ENCODE assay signal across 8 mouse cellular contexts in genomic region chr13:54565594-54566345, GRCm38 (mm10). TPM values are rescaled to one million over a fixed set of nuclear protein-coding genes. Genes with fewer than 3 reads are reported as not detected.
DNase-seq lines count a peak whose midpoint lies in the region; ATAC-seq and TF ChIP-seq lines count a peak whose summit lies in the region.

No protein-coding gene starts in this region.

- WGBS in heart, adult 2 months = 50% methylated on average over 8 of the region's 8 CpGs
- 28% methylated on average over 8 of the region's 8 CpGs for WGBS in kidney, adult 2 months
- 47% methylated on average over 8 of the region's 8 CpGs for WGBS in liver, embryonic 11.5 days
- 38% methylated on average over 8 of the region's 8 CpGs for WGBS in midbrain, embryonic 16.5 days

- peak; percentile 84 for TF ChIP-seq CTCF in heart, adult 2 months (IDR thresholded peaks at IDR 0.05)
- peak; percentile 47 for TF ChIP-seq CTCF in kidney, adult 2 months (conservative IDR thresholded peaks at IDR 0.05; ENCODE audit: insufficient read depth, insufficient read length, low read depth, low read length)

- peak overlapping the region; percentile 82 for H3K4me3 ChIP-seq in heart, adult 2 months
- H3K4me3 ChIP-seq in kidney, adult 2 months (ENCODE audit: insufficient read depth, low read depth, low read length) = peak overlapping the region; percentile 82
- H3K4me3 ChIP-seq in liver, embryonic 11.5 days (ENCODE audit: low read depth, low read length) = peak overlapping the region; percentile 97
- H3K4me3 ChIP-seq in midbrain, embryonic 16.5 days (ENCODE audit: low read depth, low read length) = peak overlapping the region; percentile 94

- no peak for TF ChIP-seq POLR2A in heart, adult 2 months (IDR thresholded peaks at IDR 0.05; ENCODE audit: insufficient read depth, low read depth, low read length)
- TF ChIP-seq POLR2A in kidney, adult 2 months (IDR thresholded peaks at IDR 0.05; ENCODE audit: low read depth, low read length) = no peak

- peaks cover 5% of the 10 kb centered on the region for H3K79me2 ChIP-seq in heart, adult 2 months (replicated peaks; ENCODE audit: control insufficient read depth, insufficient read depth, low read length)

- no peak overlapping the region for H3K9ac ChIP-seq in heart, adult 2 months (ENCODE audit: low read depth, low read length)
- peak overlapping the region; percentile 12 for H3K9ac ChIP-seq in liver, embryonic 11.5 days (ENCODE audit: low read depth, low read length)
- no peak overlapping the region for H3K9ac ChIP-seq in midbrain, embryonic 16.5 days (ENCODE audit: low read depth, low read length)

- H3K27me3 ChIP-seq in heart, adult 2 months (ENCODE audit: control insufficient read depth, insufficient read depth, low read length) = no peaks in the 10 kb centered on the region
- no peaks in the 10 kb centered on the region for H3K27me3 ChIP-seq in kidney, adult 2 months (replicated peaks; ENCODE audit: control insufficient read depth, insufficient read depth, low read length)
- H3K27me3 ChIP-seq in liver, embryonic 11.5 days (replicated peaks; ENCODE audit: control insufficient read depth, insufficient read depth, low read length) = no peaks in the 10 kb centered on the region
- H3K27me3 ChIP-seq in midbrain, embryonic 16.5 days (ENCODE audit: control insufficient read depth, insufficient read depth, low read depth, low read length) = no peaks in the 10 kb centered on the region

- peak overlapping the region; percentile 93 for H3K4me2 ChIP-seq in liver, embryonic 11.5 days
- peak overlapping the region; percentile 95 for H3K4me2 ChIP-seq in midbrain, embryonic 16.5 days (ENCODE audit: low read length)

- peak overlapping the region; percentile 77 for H3K27ac ChIP-seq in heart, adult 2 months
- peak overlapping the region; percentile 74 for H3K27ac ChIP-seq in kidney, adult 2 months (ENCODE audit: insufficient read depth, low read depth, low read length)
- peak overlapping the region; percentile 68 for H3K27ac ChIP-seq in liver, embryonic 11.5 days (ENCODE audit: low read depth, low read length)
- peak overlapping the region; percentile 88 for H3K27ac ChIP-seq in midbrain, embryonic 16.5 days (ENCODE audit: low read length)

- no peaks in the 10 kb centered on the region; the same call in 1 of the 2 replicates for H3K4me1 ChIP-seq in heart, adult 2 months (ENCODE audit: control insufficient read depth, insufficient read depth, low read length)
- peaks cover 24% of the 10 kb centered on the region for H3K4me1 ChIP-seq in kidney, adult 2 months (ENCODE audit: control insufficient read depth, insufficient read depth, low read length)
- peaks cover 6% of the 10 kb centered on the region for H3K4me1 ChIP-seq in liver, embryonic 11.5 days (replicated peaks; ENCODE audit: control insufficient read depth, insufficient read depth, low read length)
- peaks cover 10% of the 10 kb centered on the region for H3K4me1 ChIP-seq in midbrain, embryonic 16.5 days (ENCODE audit: control insufficient read depth, insufficient read depth, low read length)

- intact Hi-C loops in heart, adult 2 months (cut with DNase I) = loop anchor here (1.0 to 5.0 kb wide), 4 partner anchors 25 to 97 kb away; partner anchors contain the start of genes Faf2, Higd2a, Nop16 and Simc1

- no peaks in the 10 kb centered on the region for H3K9me3 ChIP-seq in liver, embryonic 11.5 days (ENCODE audit: control insufficient read depth, low read length)
- H3K9me3 ChIP-seq in midbrain, embryonic 16.5 days (replicated peaks; ENCODE audit: control insufficient read depth, low read length, poor library complexity, severe bottlenecking) = no peaks in the 10 kb centered on the region

- peak; percentile 60 for ATAC-seq in liver, embryonic 11.5 days (replicated peaks; ENCODE audit: low FRiP score)
- peak; percentile 66 for ATAC-seq in midbrain, embryonic 16.5 days

- DNase-seq in right cerebral cortex, adult 18-20 months = peak; percentile 43
- DNase-seq in right cerebral cortex, postnatal 36 days (ENCODE audit: low spot score in 2 of 2) = no peak
- peak; percentile 58 for DNase-seq in embryo, embryonic 10 days (ENCODE audit: low spot score)
- peak; percentile 59 to 67 for DNase-seq in heart, adult 2 months
- DNase-seq in kidney, adult 2 months = peak; percentile 91
- DNase-seq in liver, embryonic 11.5 days (ENCODE audit: low spot score) = peak; percentile 59
- peak; percentile 53 to 62 for DNase-seq in thymus, postnatal 36 days

- no peak for TF ChIP-seq EP300 in heart, adult 2 months (IDR thresholded peaks at IDR 0.05; ENCODE audit: insufficient read depth, low read depth, low read length)

- no peaks in the 10 kb centered on the region for H3K36me3 ChIP-seq in heart, adult 2 months (ENCODE audit: control insufficient read depth, insufficient read depth, low read length)
- peaks cover 4% of the 10 kb centered on the region; the same call in 1 of the 2 replicates for H3K36me3 ChIP-seq in kidney, adult 2 months (ENCODE audit: control insufficient read depth, insufficient read depth, low read length)
- peaks cover 7% of the 10 kb centered on the region for H3K36me3 ChIP-seq in liver, embryonic 11.5 days (ENCODE audit: control insufficient read depth, insufficient read depth, low read length)
- peaks cover 4% of the 10 kb centered on the region for H3K36me3 ChIP-seq in midbrain, embryonic 16.5 days (ENCODE audit: control insufficient read depth, insufficient read depth, low read length)

RNA-seq across cellular contexts. Expression of gene 4833439L19Rik, which starts 0.5 kb away (rescaled TPM):
- 10 to 100 TPM; 84.8 to 93.1 TPM for total RNA-seq in heart, adult 2 months (2021)
- polyA plus RNA-seq in heart, adult 2 months (2012; rRNA removed) = 114 and 175 TPM in 2 replicates
- 701 and 716 TPM in 2 replicates for polyA plus RNA-seq in kidney, adult 2 months (2012; rRNA removed)
- 95.1 and 104 TPM in 2 replicates for polyA plus RNA-seq in liver, embryonic 11.5 days (2014; fragmentation: Nextera tagmentation; extraction: Ambion mirVana)
- polyA plus RNA-seq in midbrain, embryonic 16.5 days (2015; fragmentation: Nextera tagmentation; extraction: Ambion mirVana) = 271 and 272 TPM in 2 replicates

RNA-seq across cellular contexts. Expression of gene Arl10, which starts 9.0 kb away (rescaled TPM):
- 1 to 10 TPM; 6.2 to 6.8 TPM for total RNA-seq in heart, adult 2 months (2021)
- 8.9 and 11.8 TPM in 2 replicates for polyA plus RNA-seq in heart, adult 2 months (2012; rRNA removed)
- polyA plus RNA-seq in kidney, adult 2 months (2012; rRNA removed) = 20.1 and 23.3 TPM in 2 replicates
- 15.1 and 16.8 TPM in 2 replicates for polyA plus RNA-seq in liver, embryonic 11.5 days (2014; fragmentation: Nextera tagmentation; extraction: Ambion mirVana)
- 114 TPM in 2 replicates for polyA plus RNA-seq in midbrain, embryonic 16.5 days (2015; fragmentation: Nextera tagmentation; extraction: Ambion mirVana)

RNA-seq across cellular contexts. Expression of gene Nop16, which starts 24.1 kb away (rescaled TPM):
- total RNA-seq in heart, adult 2 months (2021) = 10 to 100 TPM; 16.5 to 17.1 TPM
- 5.9 and 10.0 TPM in 2 replicates for polyA plus RNA-seq in heart, adult 2 months (2012; rRNA removed)
- polyA plus RNA-seq in kidney, adult 2 months (2012; rRNA removed) = 13.7 and 19.0 TPM in 2 replicates
- polyA plus RNA-seq in liver, embryonic 11.5 days (2014; fragmentation: Nextera tagmentation; extraction: Ambion mirVana) = 137 and 152 TPM in 2 replicates
- 61.7 and 68.0 TPM in 2 replicates for polyA plus RNA-seq in midbrain, embryonic 16.5 days (2015; fragmentation: Nextera tagmentation; extraction: Ambion mirVana)

RNA-seq across cellular contexts. Expression of gene Higd2a, which starts 24.2 kb away (rescaled TPM):
- 100 to 1,000 TPM; 169 to 189 TPM for total RNA-seq in heart, adult 2 months (2021)
- 189 and 270 TPM in 2 replicates for polyA plus RNA-seq in heart, adult 2 months (2012; rRNA removed)
- polyA plus RNA-seq in kidney, adult 2 months (2012; rRNA removed) = 365 and 419 TPM in 2 replicates
- 162 and 177 TPM in 2 replicates for polyA plus RNA-seq in liver, embryonic 11.5 days (2014; fragmentation: Nextera tagmentation; extraction: Ambion mirVana)
- 225 and 240 TPM in 2 replicates for polyA plus RNA-seq in midbrain, embryonic 16.5 days (2015; fragmentation: Nextera tagmentation; extraction: Ambion mirVana)

RNA-seq across cellular contexts. Expression of gene Cltb, which starts 45.4 kb away (rescaled TPM):
- 100 to 1,000 TPM in 1 of 2 experiments, 10 to 100 TPM in 1; 96.6 to 105 TPM for total RNA-seq in heart, adult 2 months (2021)
- 51.2 and 64.1 TPM in 2 replicates for polyA plus RNA-seq in heart, adult 2 months (2012; rRNA removed)
- 102 and 119 TPM in 2 replicates for polyA plus RNA-seq in kidney, adult 2 months (2012; rRNA removed)
- 31.9 and 32.3 TPM in 2 replicates for polyA plus RNA-seq in liver, embryonic 11.5 days (2014; fragmentation: Nextera tagmentation; extraction: Ambion mirVana)
- polyA plus RNA-seq in midbrain, embryonic 16.5 days (2015; fragmentation: Nextera tagmentation; extraction: Ambion mirVana) = 220 and 232 TPM in 2 replicates

Comparison
In these comparisons a context has a peak if more than half of its experiments do, and no peak if none do; other contexts are left out.
1. DNase-seq: peak in right cerebral cortex, adult 18-20 months (single experiment), embryo, embryonic 10 days (single experiment), heart, adult 2 months (2 of 2), kidney, adult 2 months (single experiment), liver, embryonic 11.5 days (single experiment) and thymus, postnatal 36 days (2 of 2); none in right cerebral cortex, postnatal 36 days (0 of 2).
2. Peak in every context shown above with its lines, with median percentiles within 50 percentile points of each other: H3K27ac ChIP-seq and H3K4me3 ChIP-seq.